Mouse (Mus musculus): Measurements from ENCODE around the gene Xirp2.

GRCm38 (mm10) chr2:67535347-67535746 is 89.5 kb downstream of the Xirp2 start:
- TF ChIP-seq CTCF (IDR thresholded peaks at IDR 0.05; ENCODE audit: control insufficient read depth, insufficient read depth, insufficient replicate concordance, low read depth, low read length): no peak
- TF ChIP-seq POLR2A (IDR thresholded peaks at IDR 0.05; ENCODE audit: control insufficient read depth, low read depth, low read length): no peak

Data from testis, adult 2 months (tissue).